Comparison of ENCODE assay signal across 8 mouse cellular contexts in the genomic region with DNA sequence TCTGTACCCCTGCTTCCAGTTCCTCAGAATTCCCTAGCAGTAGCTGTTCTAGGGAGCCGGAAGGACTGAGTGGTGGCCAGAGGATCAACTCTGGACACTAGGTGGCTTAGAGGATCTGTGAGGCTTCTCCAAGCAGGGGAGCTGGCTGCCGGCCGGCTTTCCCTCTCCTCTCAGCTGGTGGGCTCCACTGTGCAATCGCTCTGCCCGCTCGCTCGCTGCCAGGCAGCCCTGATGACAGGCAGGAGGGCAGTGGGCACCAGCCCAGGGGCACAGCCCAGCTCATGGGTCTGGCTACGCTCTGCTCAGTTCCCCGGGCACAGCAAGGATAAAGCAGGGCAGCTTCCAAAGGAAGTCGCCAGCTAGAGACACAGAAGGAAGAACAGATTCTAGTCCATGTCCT. TPM values are rescaled to one million over a fixed set of nuclear protein-coding genes. Genes with fewer than 3 reads are reported as not detected.
A peak's percentile ranks its signal among the peaks of the same experiment; 100 is the strongest.
DNase-seq lines count a peak whose midpoint lies in the region; ATAC-seq and TF ChIP-seq lines count a peak whose summit lies in the region.

No protein-coding gene starts in this region.

- WGBS in embryonic facial prominence, embryonic 11.5 days, result 14% methylated on average over 10 of the region's 10 CpGs
- 4% methylated on average over 10 of the region's 10 CpGs for WGBS in heart, postnatal 0 days
- 11% methylated on average over 10 of the region's 10 CpGs for WGBS in midbrain, embryonic 11.5 days

- no peaks in the 10 kb centered on the region for H3K36me3 ChIP-seq in embryonic facial prominence, embryonic 11.5 days (replicated peaks; ENCODE audit: control insufficient read depth, insufficient read depth, low read depth, low read length)
- H3K36me3 ChIP-seq in heart, postnatal 0 days (replicated peaks; ENCODE audit: control insufficient read depth, insufficient read depth, low read length), result no peaks in the 10 kb centered on the region
- no peaks in the 10 kb centered on the region; the same call in 1 of the 2 replicates for H3K36me3 ChIP-seq in midbrain, embryonic 11.5 days (ENCODE audit: control insufficient read depth, insufficient read depth, low read length)

- H3K4me1 ChIP-seq in embryonic facial prominence, embryonic 11.5 days (ENCODE audit: control insufficient read depth, insufficient read depth, low read length), result no peaks in the 10 kb centered on the region
- H3K4me1 ChIP-seq in heart, postnatal 0 days (ENCODE audit: control insufficient read depth, insufficient read depth), result peaks cover 59% of the 10 kb centered on the region
- peaks cover 27% of the 10 kb centered on the region for H3K4me1 ChIP-seq in midbrain, embryonic 11.5 days (ENCODE audit: control insufficient read depth, insufficient read depth, low read length)

- peak; percentile 69 for TF ChIP-seq CTCF in heart, postnatal 0 days (IDR thresholded peaks at IDR 0.05; ENCODE audit: low read depth)

- TF ChIP-seq EP300 in heart, postnatal 0 days (IDR thresholded peaks at IDR 0.05; ENCODE audit: low read depth), result no peak

- no peak overlapping the region for H3K4me3 ChIP-seq in embryonic facial prominence, embryonic 11.5 days (ENCODE audit: low read depth, low read length)
- peak overlapping the region; percentile 9; the same call in 1 of the 2 replicates for H3K4me3 ChIP-seq in heart, postnatal 0 days (ENCODE audit: low read depth, low read length)
- H3K4me3 ChIP-seq in midbrain, embryonic 11.5 days (ENCODE audit: low read depth, low read length), result no peak overlapping the region

- peaks cover 31% of the 10 kb centered on the region for H3K27me3 ChIP-seq in embryonic facial prominence, embryonic 11.5 days (ENCODE audit: control insufficient read depth, insufficient read depth, low read length)
- no peaks in the 10 kb centered on the region for H3K27me3 ChIP-seq in heart, postnatal 0 days (ENCODE audit: control insufficient read depth, insufficient read depth, low read length)
- peaks cover 82% of the 10 kb centered on the region for H3K27me3 ChIP-seq in midbrain, embryonic 11.5 days (ENCODE audit: control insufficient read depth, insufficient read depth, low read length)

- H3K9me3 ChIP-seq in embryonic facial prominence, embryonic 11.5 days (replicated peaks; ENCODE audit: control insufficient read depth, low read length), result no peaks in the 10 kb centered on the region
- no peaks in the 10 kb centered on the region for H3K9me3 ChIP-seq in heart, postnatal 0 days (replicated peaks; ENCODE audit: control insufficient read depth, low read length)
- no peaks in the 10 kb centered on the region for H3K9me3 ChIP-seq in midbrain, embryonic 11.5 days (ENCODE audit: control insufficient read depth, low read length)

- H3K9ac ChIP-seq in embryonic facial prominence, embryonic 11.5 days (replicated peaks; ENCODE audit: low read length), result no peak overlapping the region
- peak overlapping the region; percentile 18; the same call in 1 of the 2 replicates for H3K9ac ChIP-seq in heart, postnatal 0 days (replicated peaks; ENCODE audit: low read depth, low read length)
- peak overlapping the region; percentile 38 for H3K9ac ChIP-seq in midbrain, embryonic 11.5 days (ENCODE audit: low read length)

- no peak overlapping the region for H3K27ac ChIP-seq in embryonic facial prominence, embryonic 11.5 days (replicated peaks; ENCODE audit: low read depth, low read length)
- peak overlapping the region; percentile 65 for H3K27ac ChIP-seq in heart, postnatal 0 days (ENCODE audit: low read depth)
- no peak overlapping the region for H3K27ac ChIP-seq in midbrain, embryonic 11.5 days (ENCODE audit: low read depth, low read length)

- DNase-seq in right cerebral cortex, postnatal 10 days (ENCODE audit: low spot score in 2 of 2), result peak; percentile 72 to 81
- DNase-seq in right cerebral cortex, postnatal 25 days, result no peak
- peak; percentile 68 for DNase-seq in embryonic facial prominence, embryonic 11.5 days (ENCODE audit: low spot score)
- DNase-seq in heart, postnatal 0 days (ENCODE audit: low spot score), result peak; percentile 78
- DNase-seq in kidney, postnatal 25 days, result peak; percentile 55 to 59
- peak; percentile 93 for DNase-seq in midbrain, embryonic 11.5 days (ENCODE audit: low spot score, missing footprints)

- ATAC-seq in embryonic facial prominence, embryonic 11.5 days (replicated peaks; ENCODE audit: insufficient number of reproducible peaks, low FRiP score, low TSS enrichment, low read depth), result no peak
- peak; percentile 70 for ATAC-seq in heart, postnatal 0 days (ENCODE audit: insufficient read depth, low read depth)
- ATAC-seq in midbrain, embryonic 11.5 days (ENCODE audit: low FRiP score), result peak; percentile 51; the same call in 1 of the 2 replicates
- ATAC-seq in monocyte, adult 5-6 weeks (replicated peaks; ENCODE audit: insufficient number of reproducible peaks, low FRiP score, low TSS enrichment, poor library complexity, severe bottlenecking), result no peak
- ATAC-seq in erythroid progenitor cell, adult 5-6 weeks (replicated peaks; ENCODE audit: low FRiP score, poor library complexity, severe bottlenecking), result no peak

- no peak overlapping the region for H3K4me2 ChIP-seq in embryonic facial prominence, embryonic 11.5 days (ENCODE audit: low read depth, low read length)
- peak overlapping the region; percentile 47 for H3K4me2 ChIP-seq in heart, postnatal 0 days (ENCODE audit: low read depth, low read length)
- H3K4me2 ChIP-seq in midbrain, embryonic 11.5 days, result peak overlapping the region; percentile 30

RNA-seq across cellular contexts. Expression of gene Casz1, which starts 7.7 kb away (rescaled TPM):
- 1.1 and 2.9 TPM in 2 replicates for polyA plus RNA-seq in embryonic facial prominence, embryonic 11.5 days (2014; fragmentation: Nextera tagmentation; extraction: Ambion mirVana)
- 42.6 and 45.4 TPM in 2 replicates for total RNA-seq in heart, postnatal 0 days (2014; rRNA removed; ENCODE audit: low replicate concordance)
- 13.7 and 16.4 TPM in 2 replicates for polyA plus RNA-seq in heart, postnatal 0 days (2015; fragmentation: Nextera tagmentation; extraction: Ambion mirVana)
- 1.6 TPM in 2 replicates for polyA plus RNA-seq in midbrain, embryonic 11.5 days (2014; fragmentation: Nextera tagmentation; extraction: Ambion mirVana)
- total RNA-seq in monocyte, adult 5-6 weeks (2017), result 3.6 to 9.8 TPM (median 7.5 TPM) in 3 replicates
- total RNA-seq in erythroid progenitor cell, adult 5-6 weeks (2015; ENCODE audit: low replicate concordance), result 1.4 and 2.5 TPM in 2 replicates
- 1.1 and 3.1 TPM in 2 replicates for total RNA-seq in erythroid progenitor cell, adult 5-6 weeks (2017; ENCODE audit: low replicate concordance)

Comparison
In these comparisons a context has a peak if more than half of its experiments do, and no peak if none do; other contexts are left out.
1. ATAC-seq: peak in heart, postnatal 0 days (single experiment) and midbrain, embryonic 11.5 days (single experiment); none in embryonic facial prominence, embryonic 11.5 days (single experiment), monocyte, adult 5-6 weeks (single experiment) and erythroid progenitor cell, adult 5-6 weeks (single experiment).